Mouse (Mus musculus): ENCODE measurements around the gene Ppp1r32. TPM values are rescaled to one million over a fixed set of nuclear protein-coding genes. Genes with fewer than 3 reads are reported as not detected.
A peak's percentile ranks its signal among the peaks of the same experiment; 100 is the strongest.

Gene Ppp1r32
- polyA plus RNA-seq, 1 experiment from 2014 or later = 0.19 TPM

- no peak overlapping the region for H3K4me3 ChIP-seq
- no peak for ATAC-seq (ENCODE audit: extremely low read depth, insufficient number of reproducible peaks, low FRiP score, low TSS enrichment)
- H3K27me3 ChIP-seq (replicated peaks) = peaks cover 9% of the 10 kb centered on the region
- 0 out of 2 replicates have a peak overlapping the region, but pooled peaks have one; percentile 33 for H3K9ac ChIP-seq
- peaks cover 9% of the 10 kb centered on the region for H3K4me1 ChIP-seq
- H3K36me3 ChIP-seq = peaks cover 41% of the 10 kb centered on the region
- WGBS = 53% methylated on average over 8 of the region's 8 CpGs
- no peak overlapping the region for H3K4me2 ChIP-seq
- no peaks in the 10 kb centered on the region for H3K9me3 ChIP-seq
- H3K27ac ChIP-seq (replicated peaks) = no peak overlapping the region
Observed at GRCm38 (mm10) chr19:10497512-10498160, 14.9 kb upstream of the Ppp1r32 start.

- H3K27me3 ChIP-seq (replicated peaks) = peaks cover 12% of the 10 kb centered on the region
- no peak overlapping the region for H3K4me3 ChIP-seq
- no peak overlapping the region for H3K27ac ChIP-seq (replicated peaks)
- no peak for ATAC-seq (ENCODE audit: extremely low read depth, insufficient number of reproducible peaks, low FRiP score, low TSS enrichment)
- 53% methylated on average over 2 of the region's 2 CpGs for WGBS
- peaks cover 39% of the 10 kb centered on the region for H3K36me3 ChIP-seq
- H3K4me2 ChIP-seq = no peak overlapping the region
- H3K9ac ChIP-seq = no peak overlapping the region
- H3K4me1 ChIP-seq = peaks cover 15% of the 10 kb centered on the region
- no peaks in the 10 kb centered on the region for H3K9me3 ChIP-seq
Observed at GRCm38 (mm10) chr19:10496976-10497375, 14.2 kb upstream of the Ppp1r32 start.

GRCm38 (mm10) chr19:10495670-10496069, 12.9 kb upstream of the Ppp1r32 start:
- no peak for ATAC-seq (ENCODE audit: extremely low read depth, insufficient number of reproducible peaks, low FRiP score, low TSS enrichment)
- Histone ChIP-seq H3K4me1 (peaks cover 16% of the 10 kb centered on the region), H3K36me3 (peaks cover 26% of the 10 kb centered on the region), H3K27me3 (replicated peaks) (peaks cover 25% of the 10 kb centered on the region), H3K9ac (no peak overlapping the region), H3K4me2 (no peak overlapping the region), H3K9me3 (no peaks in the 10 kb centered on the region), H3K4me3 (no peak overlapping the region), H3K27ac (replicated peaks) (no peak overlapping the region)
- WGBS = 85% methylated on average over 1 of the region's 1 CpGs

DNA sequence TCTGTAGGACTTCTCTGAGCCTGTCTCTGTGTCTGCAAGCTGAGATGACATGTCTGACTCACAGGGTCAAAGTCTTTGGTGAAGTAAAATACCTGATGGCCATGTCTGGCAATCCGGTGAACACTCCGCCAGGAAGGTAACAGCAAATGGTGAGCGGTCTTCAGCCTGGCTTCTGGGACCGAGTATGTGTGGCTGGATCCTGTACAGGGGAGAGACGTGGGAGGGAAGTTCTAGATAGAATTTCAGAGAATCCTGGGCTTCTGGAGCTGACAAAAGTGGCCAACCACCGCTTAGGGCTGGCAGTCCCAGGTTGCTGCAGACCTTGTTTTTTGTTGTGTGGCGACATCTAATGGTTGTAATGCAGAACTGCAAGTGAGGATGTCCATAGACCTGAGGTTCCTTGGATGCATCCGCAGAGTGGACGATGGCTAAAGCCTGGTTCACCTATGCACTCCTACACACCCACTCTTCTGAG, 3.6 kb upstream of the Ppp1r32 start:
- Histone ChIP-seq H3K4me1 (peaks cover 18% of the 10 kb centered on the region), H3K27me3 (replicated peaks) (peaks cover 78% of the 10 kb centered on the region), H3K27ac (replicated peaks) (no peak overlapping the region), H3K9me3 (no peaks in the 10 kb centered on the region), H3K4me3 (no peak overlapping the region), H3K4me2 (no peak overlapping the region), H3K36me3 (no peaks in the 10 kb centered on the region), H3K9ac (no peak overlapping the region)
- no peak; the same call in 1 of the 2 replicates for ATAC-seq (ENCODE audit: extremely low read depth, insufficient number of reproducible peaks, low FRiP score, low TSS enrichment)
- 20% methylated on average over 9 of the region's 9 CpGs for WGBS

DNA sequence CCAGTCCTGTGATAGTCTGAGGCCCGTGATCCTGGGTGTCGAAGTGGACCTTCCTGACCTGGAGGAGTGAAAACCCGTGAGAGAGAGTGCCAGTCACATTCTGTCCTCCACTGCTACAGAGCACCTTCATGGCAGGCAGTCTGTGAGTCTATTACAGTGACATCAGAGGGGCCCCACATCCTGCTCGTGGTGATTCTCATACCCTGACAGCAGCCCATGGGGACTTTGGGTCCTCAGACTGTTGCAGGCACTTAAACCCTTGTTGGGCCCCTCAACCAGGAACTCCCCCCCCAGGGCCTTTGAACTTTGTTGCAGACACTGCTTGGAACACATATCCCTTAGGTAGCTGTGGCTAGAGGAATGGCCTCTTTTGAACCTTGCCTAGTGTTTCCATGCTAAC, 3.2 kb downstream of the Ppp1r32 start:
- no peaks in the 10 kb centered on the region for H3K9me3 ChIP-seq
- H3K36me3 ChIP-seq = no peaks in the 10 kb centered on the region
- H3K27me3 ChIP-seq (replicated peaks) = peaks cover 77% of the 10 kb centered on the region
- H3K4me2 ChIP-seq = no peak overlapping the region
- no peak overlapping the region for H3K27ac ChIP-seq (replicated peaks)
- 39% methylated on average over 4 of the region's 4 CpGs for WGBS
- H3K4me3 ChIP-seq = no peak overlapping the region
- H3K4me1 ChIP-seq = peaks cover 15% of the 10 kb centered on the region
- ATAC-seq (ENCODE audit: extremely low read depth, insufficient number of reproducible peaks, low FRiP score, low TSS enrichment) = no peak
- H3K9ac ChIP-seq = no peak overlapping the region

GRCm38 (mm10) chr19:10473779-10474178, 8.9 kb downstream of the Ppp1r32 start:
- Histone ChIP-seq H3K27ac (replicated peaks) (no peak overlapping the region), H3K9ac (no peak overlapping the region), H3K4me2 (no peak overlapping the region), H3K9me3 (no peaks in the 10 kb centered on the region), H3K36me3 (no peaks in the 10 kb centered on the region), H3K27me3 (replicated peaks) (peaks cover 78% of the 10 kb centered on the region), H3K4me3 (no peak overlapping the region), H3K4me1 (peaks cover 7% of the 10 kb centered on the region)
- ATAC-seq (ENCODE audit: extremely low read depth, insufficient number of reproducible peaks, low FRiP score, low TSS enrichment) = no peak
- 16% methylated on average over 6 of the region's 6 CpGs for WGBS

GRCm38 (mm10) chr19:10472958-10473357, 9.8 kb downstream of the Ppp1r32 start:
- H3K9ac ChIP-seq = no peak overlapping the region
- ATAC-seq (ENCODE audit: extremely low read depth, insufficient number of reproducible peaks, low FRiP score, low TSS enrichment) = no peak

GRCm38 (mm10) chr19:10469171-10469658, 13.5 kb downstream of the Ppp1r32 start:
- Histone ChIP-seq H3K9ac (no peak overlapping the region), H3K4me1 (peaks cover 7% of the 10 kb centered on the region), H3K4me3 (no peak overlapping the region), H3K9me3 (no peaks in the 10 kb centered on the region), H3K27ac (replicated peaks) (no peak overlapping the region), H3K27me3 (replicated peaks) (peaks cover 70% of the 10 kb centered on the region), H3K36me3 (no peaks in the 10 kb centered on the region), H3K4me2 (no peak overlapping the region)
- no peak for ATAC-seq (ENCODE audit: extremely low read depth, insufficient number of reproducible peaks, low FRiP score, low TSS enrichment)
- 30% methylated on average over 8 of the region's 8 CpGs for WGBS

More at GRCm38 (mm10) chr19:10472958-10473357, 9.8 kb downstream of the Ppp1r32 start:
- Histone ChIP-seq H3K27ac (replicated peaks) (no peak overlapping the region), H3K4me1 (peaks cover 7% of the 10 kb centered on the region), H3K4me3 (no peak overlapping the region), H3K9me3 (no peaks in the 10 kb centered on the region), H3K4me2 (no peak overlapping the region), H3K36me3 (no peaks in the 10 kb centered on the region), H3K27me3 (replicated peaks) (peaks cover 72% of the 10 kb centered on the region)
- 73% methylated on average over 3 of the region's 3 CpGs for WGBS

GRCm38 (mm10) chr19:10464427-10464826, 18.3 kb downstream of the Ppp1r32 start:
- no peak overlapping the region for H3K4me3 ChIP-seq
- H3K27me3 ChIP-seq (replicated peaks) = peaks cover 91% of the 10 kb centered on the region
- no peak for ATAC-seq (ENCODE audit: extremely low read depth, insufficient number of reproducible peaks, low FRiP score, low TSS enrichment)
- H3K36me3 ChIP-seq = no peaks in the 10 kb centered on the region
- peaks cover 5% of the 10 kb centered on the region for H3K4me1 ChIP-seq
- no peak overlapping the region for H3K4me2 ChIP-seq
- H3K27ac ChIP-seq (replicated peaks) = no peak overlapping the region
- 41% methylated on average over 4 of the region's 4 CpGs for WGBS
- H3K9me3 ChIP-seq = no peaks in the 10 kb centered on the region
- no peak overlapping the region for H3K9ac ChIP-seq

DNA sequence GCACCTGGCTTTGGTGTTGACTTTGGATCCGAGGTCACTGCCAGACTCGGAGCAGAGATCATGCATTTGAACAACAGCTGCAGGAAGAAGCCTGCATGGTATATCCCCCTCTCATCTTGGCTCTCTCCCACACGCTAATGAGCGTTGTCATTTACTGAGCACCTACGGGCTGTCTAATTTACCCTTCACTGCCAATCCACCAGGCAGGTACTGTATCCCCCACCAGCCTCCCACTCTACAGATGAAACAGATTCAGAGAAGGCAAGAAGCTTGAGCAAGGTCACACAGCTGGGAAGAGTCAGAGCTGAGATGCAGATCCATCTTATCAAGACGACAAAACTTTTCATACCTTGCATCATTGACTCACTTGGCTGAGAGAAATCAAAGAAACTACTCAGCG, 21.1 kb downstream of the Ppp1r32 start:
- no peak overlapping the region for H3K9ac ChIP-seq
- 41% methylated on average over 7 of the region's 7 CpGs for WGBS
- no peak for ATAC-seq (ENCODE audit: extremely low read depth, insufficient number of reproducible peaks, low FRiP score, low TSS enrichment)
- H3K4me2 ChIP-seq = no peak overlapping the region
- H3K27me3 ChIP-seq (replicated peaks) = peaks cover 99% of the 10 kb centered on the region
- H3K4me3 ChIP-seq = no peak overlapping the region
- no peaks in the 10 kb centered on the region for H3K9me3 ChIP-seq
- peaks cover 22% of the 10 kb centered on the region for H3K4me1 ChIP-seq
- H3K36me3 ChIP-seq = no peaks in the 10 kb centered on the region
- H3K27ac ChIP-seq (replicated peaks) = no peak overlapping the region

- H3K9me3 ChIP-seq = no peaks in the 10 kb centered on the region
- H3K36me3 ChIP-seq = no peaks in the 10 kb centered on the region
- no peak overlapping the region for H3K9ac ChIP-seq
- H3K4me1 ChIP-seq = peaks cover 26% of the 10 kb centered on the region
- ATAC-seq (ENCODE audit: extremely low read depth, insufficient number of reproducible peaks, low FRiP score, low TSS enrichment) = no peak
- no peak overlapping the region for H3K27ac ChIP-seq (replicated peaks)
- no peak overlapping the region for H3K4me2 ChIP-seq
- WGBS = 41% methylated on average over 11 of the region's 11 CpGs
- H3K4me3 ChIP-seq = no peak overlapping the region
- H3K27me3 ChIP-seq (replicated peaks) = peaks cover 99% of the 10 kb centered on the region
Observed at GRCm38 (mm10) chr19:10459907-10460306, 22.8 kb downstream of the Ppp1r32 start.

- Histone ChIP-seq H3K36me3 (no peaks in the 10 kb centered on the region), H3K4me1 (peaks cover 26% of the 10 kb centered on the region), H3K27me3 (replicated peaks) (peaks cover 99% of the 10 kb centered on the region), H3K9ac (no peak overlapping the region), H3K27ac (replicated peaks) (no peak overlapping the region), H3K9me3 (no peaks in the 10 kb centered on the region), H3K4me2 (peak overlapping the region; percentile 74), H3K4me3 (peak overlapping the region; percentile 56)
- no peak for ATAC-seq (ENCODE audit: extremely low read depth, insufficient number of reproducible peaks, low FRiP score, low TSS enrichment)
- WGBS = 23% methylated on average over 8 of the region's 8 CpGs
Observed at GRCm38 (mm10) chr19:10458096-10458495, 24.6 kb downstream of the Ppp1r32 start.
